In genomic region chr6:36809747-36810285, GRCm38 (mm10) we compare ENCODE assay signal across 7 mouse cellular contexts. TPM values are rescaled to one million over a fixed set of nuclear protein-coding genes. Genes with fewer than 3 reads are reported as not detected.
DNase-seq lines count a peak whose midpoint lies in the region; ATAC-seq lines count a peak whose summit lies in the region.

Gene Ptn (minus strand): TSS chr6:36810220.

- no peaks in the 10 kb centered on the region for H3K27me3 ChIP-seq in embryonic facial prominence, embryonic 12.5 days
- no peaks in the 10 kb centered on the region for H3K27me3 ChIP-seq in heart, embryonic 16.5 days (ENCODE audit: control insufficient read depth, insufficient read depth, low read length)
- peaks cover 9% of the 10 kb centered on the region; the same call in 1 of the 2 replicates for H3K27me3 ChIP-seq in midbrain, embryonic 13.5 days

- peak; percentile 93 for ATAC-seq in embryonic facial prominence, embryonic 12.5 days (ENCODE audit: insufficient number of reproducible peaks, insufficient read depth, low FRiP score, low TSS enrichment)
- ATAC-seq in heart, embryonic 16.5 days (replicated peaks; ENCODE audit: extremely low read depth, insufficient read depth, low FRiP score), result peak; percentile 77
- peak; percentile 88 for ATAC-seq in midbrain, embryonic 13.5 days

- peak within 1 kb of the TSS; percentile 56 for H3K4me3 ChIP-seq in embryonic facial prominence, embryonic 12.5 days
- H3K4me3 ChIP-seq in heart, embryonic 16.5 days (ENCODE audit: low read length), result peak within 1 kb of the TSS; percentile 66
- H3K4me3 ChIP-seq in midbrain, embryonic 13.5 days (replicated peaks), result peak within 1 kb of the TSS; percentile 52

- H3K27ac ChIP-seq in embryonic facial prominence, embryonic 12.5 days, result peak within 1 kb of the TSS; percentile 95
- H3K27ac ChIP-seq in heart, embryonic 16.5 days (ENCODE audit: low read length), result peak within 1 kb of the TSS; percentile 61
- peak within 1 kb of the TSS; percentile 87 for H3K27ac ChIP-seq in midbrain, embryonic 13.5 days

- under 1% methylated on average over 15 of the region's 15 CpGs for WGBS in embryonic facial prominence, embryonic 12.5 days
- 2% methylated on average over 15 of the region's 15 CpGs for WGBS in heart, embryonic 16.5 days
- 0% methylated on average over 15 of the region's 15 CpGs for WGBS in midbrain, embryonic 13.5 days

- peaks cover 25% of the 10 kb centered on the region for H3K4me1 ChIP-seq in embryonic facial prominence, embryonic 12.5 days
- H3K4me1 ChIP-seq in heart, embryonic 16.5 days (ENCODE audit: control insufficient read depth, insufficient read depth, low read length), result peaks cover 8% of the 10 kb centered on the region
- peaks cover 43% of the 10 kb centered on the region for H3K4me1 ChIP-seq in midbrain, embryonic 13.5 days (replicated peaks)

- peak within 1 kb of the TSS; percentile 60 for H3K4me2 ChIP-seq in embryonic facial prominence, embryonic 12.5 days (replicated peaks)
- H3K4me2 ChIP-seq in heart, embryonic 16.5 days (ENCODE audit: low read depth, low read length), result peak within 1 kb of the TSS; percentile 75
- peak within 1 kb of the TSS; percentile 70 for H3K4me2 ChIP-seq in midbrain, embryonic 13.5 days (replicated peaks)

- peak; percentile 96 for DNase-seq in NIH3T3 (ENCODE audit: low read depth)
- peak; percentile 30 for DNase-seq in adrenal gland, postnatal 14 days
- DNase-seq in layer of hippocampus, postnatal 36 days, result peak; percentile 55 to 59
- peak; percentile 16 for DNase-seq in testis, postnatal 14 days (ENCODE audit: low spot score)

- H3K9ac ChIP-seq in embryonic facial prominence, embryonic 12.5 days, result peak within 1 kb of the TSS; percentile 76
- peak within 1 kb of the TSS; percentile 77 for H3K9ac ChIP-seq in heart, embryonic 16.5 days (ENCODE audit: low read length)
- H3K9ac ChIP-seq in midbrain, embryonic 13.5 days (replicated peaks), result peak within 1 kb of the TSS; percentile 76

- peaks cover 6% of the 10 kb centered on the region for H3K36me3 ChIP-seq in embryonic facial prominence, embryonic 12.5 days
- no peaks in the 10 kb centered on the region for H3K36me3 ChIP-seq in heart, embryonic 16.5 days (ENCODE audit: control insufficient read depth, insufficient read depth)
- peaks cover 5% of the 10 kb centered on the region for H3K36me3 ChIP-seq in midbrain, embryonic 13.5 days

- no peaks in the 10 kb centered on the region for H3K9me3 ChIP-seq in embryonic facial prominence, embryonic 12.5 days
- no peaks in the 10 kb centered on the region for H3K9me3 ChIP-seq in heart, embryonic 16.5 days (replicated peaks; ENCODE audit: control insufficient read depth, low read length)
- H3K9me3 ChIP-seq in midbrain, embryonic 13.5 days, result no peaks in the 10 kb centered on the region

RNA-seq across cellular contexts. Expression of gene Ptn, which starts in this region (rescaled TPM):
- 58.7 and 59.5 TPM in 2 replicates for total RNA-seq in adrenal gland, postnatal 14 days (2021)
- 678 and 730 TPM in 2 replicates for polyA plus RNA-seq in embryonic facial prominence, embryonic 12.5 days (2016; fragmentation: Nextera tagmentation; extraction: Ambion mirVana)
- polyA plus RNA-seq in heart, embryonic 16.5 days (2015; fragmentation: Nextera tagmentation; extraction: Ambion mirVana), result 245 and 273 TPM in 2 replicates
- total RNA-seq in layer of hippocampus, postnatal 36 days (2021), result 100 to 1,000 TPM; 234 TPM
- polyA plus RNA-seq in midbrain, embryonic 13.5 days (2015; fragmentation: Nextera tagmentation; extraction: Ambion mirVana), result 499 and 584 TPM in 2 replicates

Comparison
In these comparisons a context has a peak if more than half of its experiments do, and no peak if none do; other contexts are left out.
1. Peak in every context shown above with its lines: DNase-seq, ATAC-seq, H3K4me3 ChIP-seq and H3K27ac ChIP-seq.
2. DNase-seq: peak in every context shown above with its lines; median percentile 96 in NIH3T3; 57 in layer of hippocampus, postnatal 36 days; 30 in adrenal gland, postnatal 14 days; 16 in testis, postnatal 14 days.